8 mouse cellular contexts compared by ENCODE assay signal in genomic region chr13:18948171-18949028, GRCm38 (mm10). TPM values are rescaled to one million over a fixed set of nuclear protein-coding genes. Genes with fewer than 3 reads are reported as not detected.
A peak's percentile ranks its signal among the peaks of the same experiment; 100 is the strongest.
DNase-seq lines count a peak whose midpoint lies in the region; ATAC-seq and TF ChIP-seq lines count a peak whose summit lies in the region.

Amph (plus strand) TSS chr13:18948205.

- peak within 1 kb of the TSS; percentile 73 for H3K4me3 ChIP-seq in gastrocnemius, adult 2 months
- H3K4me3 ChIP-seq in hindbrain, embryonic 16.5 days (ENCODE audit: low read length) = peak within 1 kb of the TSS; percentile 61
- H3K4me3 ChIP-seq in lung, postnatal 0 days (ENCODE audit: low read depth, low read length) = peak within 1 kb of the TSS; percentile 51

- DNase-seq in WW6 (ENCODE audit: low read depth, low spot score) (peak; percentile 83), MN1 (ENCODE audit: low spot score) (no peak)
- peak; percentile 71 to 83 for DNase-seq in cerebellum, postnatal 4 days (ENCODE audit: low spot score in 2 of 2)
- peak; percentile 61 for DNase-seq in gastrocnemius, adult 2 months
- DNase-seq in layer of hippocampus, postnatal 36 days = peak; percentile 86 to 88
- DNase-seq in lung, postnatal 0 days (ENCODE audit: low spot score) = peak; percentile 71
- peak; percentile 66 for DNase-seq in retina, postnatal 7 days (ENCODE audit: low read depth, low spot score)

- intact Hi-C loops in gastrocnemius, adult 2 months (cut with DNase I) = no loop called here

- H3K4me1 ChIP-seq in hindbrain, embryonic 16.5 days (ENCODE audit: control insufficient read depth, insufficient read depth, low read depth, low read length) = peaks cover 9% of the 10 kb centered on the region
- H3K4me1 ChIP-seq in lung, postnatal 0 days (ENCODE audit: insufficient read depth, low read depth, low read length) = no peaks in the 10 kb centered on the region

- peak; percentile 98 for ATAC-seq in hindbrain, embryonic 16.5 days
- ATAC-seq in lung, postnatal 0 days = peak; percentile 85

- no peaks in the 10 kb centered on the region for H3K36me3 ChIP-seq in hindbrain, embryonic 16.5 days (ENCODE audit: control insufficient read depth, insufficient read depth, low read length)
- H3K36me3 ChIP-seq in lung, postnatal 0 days (ENCODE audit: insufficient read depth, low read length) = no peaks in the 10 kb centered on the region

- peak within 1 kb of the TSS; percentile 80 for H3K9ac ChIP-seq in hindbrain, embryonic 16.5 days (ENCODE audit: low read depth, low read length)
- 0 out of 2 replicates have a peak within 1 kb of the TSS, but pooled peaks have one; percentile 12 for H3K9ac ChIP-seq in lung, postnatal 0 days (replicated peaks; ENCODE audit: low read depth)

- TF ChIP-seq EP300 in lung, postnatal 0 days (IDR thresholded peaks at IDR 0.05) = no peak

- peak within 1 kb of the TSS; percentile 51 for H3K27ac ChIP-seq in gastrocnemius, adult 2 months
- peak within 1 kb of the TSS; percentile 88 for H3K27ac ChIP-seq in hindbrain, embryonic 16.5 days (ENCODE audit: low read depth, low read length)
- no peak within 1 kb of the TSS for H3K27ac ChIP-seq in lung, postnatal 0 days (ENCODE audit: low read length)

- H3K27me3 ChIP-seq in hindbrain, embryonic 16.5 days (replicated peaks; ENCODE audit: control insufficient read depth, insufficient read depth, low read length) = no peaks in the 10 kb centered on the region
- H3K27me3 ChIP-seq in lung, postnatal 0 days (replicated peaks; ENCODE audit: insufficient read depth, low read length) = peaks cover 4% of the 10 kb centered on the region; the same call in 1 of the 2 replicates

- under 1% methylated on average over 66 of the region's 70 CpGs for WGBS in hindbrain, embryonic 16.5 days
- WGBS in lung, postnatal 0 days = under 1% methylated on average over 70 of the region's 70 CpGs

- no peaks in the 10 kb centered on the region for H3K9me3 ChIP-seq in hindbrain, embryonic 16.5 days (ENCODE audit: control insufficient read depth, low read length)
- no peaks in the 10 kb centered on the region for H3K9me3 ChIP-seq in lung, postnatal 0 days (ENCODE audit: low read length)

- peak; percentile 17 for TF ChIP-seq CTCF in gastrocnemius, adult 2 months (IDR thresholded peaks at IDR 0.05)
- peak; percentile 51 for TF ChIP-seq CTCF in lung, postnatal 0 days (IDR thresholded peaks at IDR 0.05)

- peak within 1 kb of the TSS; percentile 72 for H3K4me2 ChIP-seq in hindbrain, embryonic 16.5 days (ENCODE audit: low read length)
- peak within 1 kb of the TSS; percentile 80 for H3K4me2 ChIP-seq in lung, postnatal 0 days (replicated peaks; ENCODE audit: low read depth, low read length)

RNA-seq across cellular contexts. Expression of gene Amph, which starts in this region (rescaled TPM):
- under 1 TPM; 0.33 to 0.73 TPM for total RNA-seq in gastrocnemius, adult 2 months (2021)
- polyA plus RNA-seq in hindbrain, embryonic 16.5 days (2015; fragmentation: Nextera tagmentation; extraction: Ambion mirVana) = 79.9 and 82.8 TPM in 2 replicates
- total RNA-seq in layer of hippocampus, postnatal 36 days (2021) = 100 to 1,000 TPM; 229 to 251 TPM
- polyA plus RNA-seq in lung, postnatal 0 days (2015; fragmentation: Nextera tagmentation; extraction: Ambion mirVana) = 4.5 and 6.2 TPM in 2 replicates

Comparison
In these comparisons a context has a peak if more than half of its experiments do, and no peak if none do; other contexts are left out.
1. RNA of gene Amph (total RNA-seq): 229 to 251 TPM in layer of hippocampus, postnatal 36 days; 0.33 to 0.73 TPM in gastrocnemius, adult 2 months; every median in the first group is over 100 times any median in the second.
2. RNA of gene Amph (polyA plus RNA-seq): 79.9 to 82.8 TPM in hindbrain, embryonic 16.5 days; 4.5 to 6.2 TPM in lung, postnatal 0 days; every median in the first group is over 10 times any median in the second.
3. Peak in DNase-seq, H3K4me3 ChIP-seq and H3K27ac ChIP-seq in gastrocnemius, adult 2 months; RNA of the gene not detected or under 1 TPM.
4. Peak in every context shown above with its lines, with median percentiles within 50 percentile points of each other: H3K4me3 ChIP-seq.